Mouse (Mus musculus) ovary, adult 10 weeks (tissue): Measurements from ENCODE around the gene Idh2. TPM values are rescaled to one million over a fixed set of nuclear protein-coding genes. Genes with fewer than 3 reads are reported as not detected.

Source experiments
- polyA plus RNA-seq: library from polyadenylated mRNA; stranded (reverse); fragments of 350-450 nt; fragmentation: Illumina TruSeq; extraction: RNeasy Lipid Tissue Mini Kit (QIAGEN cat#74804); gene quantifications from one replicate; pipeline ENCODE4 v1.2.3, GENCODE M21; 2014

Gene Idh2
- polyA plus RNA-seq: 4.9 TPM

GRCm38 (mm10) chr7:80115224-80115590 lies at the start of gene Idh2:
TSS of gene Idh2 (minus strand) at chr7:80115392.

Other genes with a start within 250 kb of the Idh2 start
- 42.0 TPM for gene Ap3s2, start 194.7 kb downstream of the Idh2 start, polyA plus RNA-seq
- 12.3 TPM for gene Arpin, start 180.0 kb downstream of the Idh2 start, polyA plus RNA-seq
- 1.1 TPM for gene Zfp710, start 90.6 kb downstream of the Idh2 start, polyA plus RNA-seq
- 1.7 TPM for gene Sema4b, start 71.4 kb upstream of the Idh2 start, polyA plus RNA-seq
- 5.0 TPM for gene Cib1, start 117.4 kb upstream of the Idh2 start, polyA plus RNA-seq
- 1.5 TPM for gene Gdpgp1, start 117.5 kb upstream of the Idh2 start, polyA plus RNA-seq
- 0.43 TPM for gene Ttll13, start 131.0 kb upstream of the Idh2 start, polyA plus RNA-seq
- 14.1 TPM for gene Ngrn, start 145.8 kb upstream of the Idh2 start, polyA plus RNA-seq
- gene Vps33b, start 154.3 kb upstream of the Idh2 start, polyA plus RNA-seq: 3.7 TPM
- gene Prc1, start 179.1 kb upstream of the Idh2 start, polyA plus RNA-seq: 117 TPM
- gene Rccd1, start 209.1 kb upstream of the Idh2 start, polyA plus RNA-seq: 3.0 TPM
- gene Unc45a, start 225.6 kb upstream of the Idh2 start, polyA plus RNA-seq: 4.1 TPM
- gene Hddc3, start 227.7 kb upstream of the Idh2 start, polyA plus RNA-seq: 20.4 TPM